35 mouse cellular contexts compared by ENCODE assay signal in the genomic region with DNA sequence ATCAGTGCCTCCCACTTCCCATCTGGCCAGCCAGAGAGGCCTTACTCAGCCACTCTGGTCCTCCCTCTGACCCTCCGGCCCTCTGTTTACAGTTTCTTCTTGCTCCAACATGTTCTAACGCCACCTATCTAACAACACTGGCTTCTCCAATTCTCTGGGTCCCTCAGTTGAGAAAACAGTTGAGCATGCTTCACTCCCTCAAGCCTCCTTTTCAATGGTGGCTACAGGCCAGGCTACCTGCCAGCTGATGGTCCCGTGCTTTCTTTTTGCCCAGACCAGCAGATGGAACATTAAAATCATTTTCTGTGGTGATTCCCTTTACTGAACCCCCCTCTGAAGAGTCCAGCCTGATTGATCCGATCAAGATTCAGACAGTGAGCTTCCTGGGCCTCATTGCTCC.
"Had no signal": no experiment of that assay in that cellular context is flagged by ENCODE, and none has a peak within 500 bp of the region (broad histone marks: within the 10 kb centered on the region; RNA-seq: fewer than 3 reads in every experiment).

No protein-coding gene starts in this region.

- H3K4me3 ChIP-seq: heart, embryonic 12.5 days; heart, embryonic 13.5 days; heart, embryonic 15.5 days; hindbrain, embryonic 10.5 days; hindbrain, embryonic 12.5 days; hindbrain, embryonic 13.5 days; hindbrain, embryonic 15.5 days; intestine, embryonic 15.5 days; kidney, embryonic 15.5 days; layer of hippocampus, adult 2 months; left cerebral cortex, adult 2 months had no signal

- DNase-seq: heart, postnatal 10 days; heart, postnatal 14 days; heart, postnatal 36 days; heart, postnatal 4 days; kidney, adult 11 months; kidney, adult 18-20 months; kidney, adult 2 months; kidney, adult 8-10 months; kidney, adult 9 months; kidney, postnatal 10 days; kidney, postnatal 14 days; kidney, postnatal 25 days; kidney, postnatal 36 days; kidney, postnatal 4 days; layer of hippocampus, adult 9-11 months; layer of hippocampus, postnatal 36 days had no signal

- H3K36me3 ChIP-seq: heart, embryonic 12.5 days; heart, embryonic 13.5 days; heart, embryonic 15.5 days; hindbrain, embryonic 10.5 days; hindbrain, embryonic 12.5 days; hindbrain, embryonic 13.5 days; hindbrain, embryonic 15.5 days; intestine, embryonic 15.5 days; kidney, embryonic 15.5 days had no signal

- H3K9ac ChIP-seq: heart, embryonic 12.5 days; heart, embryonic 13.5 days; heart, embryonic 15.5 days; hindbrain, embryonic 12.5 days; hindbrain, embryonic 13.5 days; hindbrain, embryonic 14.5 days; hindbrain, embryonic 15.5 days; intestine, embryonic 15.5 days; kidney, embryonic 15.5 days had no signal

- H3K4me1 ChIP-seq: heart, embryonic 12.5 days; heart, embryonic 13.5 days; heart, embryonic 15.5 days; hindbrain, embryonic 10.5 days; hindbrain, embryonic 12.5 days; hindbrain, embryonic 13.5 days; hindbrain, embryonic 15.5 days; intestine, embryonic 15.5 days; kidney, embryonic 15.5 days had no signal

- H3K27me3 ChIP-seq: heart, embryonic 12.5 days; heart, embryonic 13.5 days; heart, embryonic 15.5 days; hindbrain, embryonic 12.5 days; hindbrain, embryonic 13.5 days; hindbrain, embryonic 15.5 days; intestine, embryonic 15.5 days; kidney, embryonic 15.5 days had no signal

- H3K9me3 ChIP-seq: heart, embryonic 12.5 days; heart, embryonic 15.5 days; hindbrain, embryonic 10.5 days; hindbrain, embryonic 12.5 days; hindbrain, embryonic 13.5 days; hindbrain, embryonic 15.5 days; intestine, embryonic 15.5 days; kidney, embryonic 15.5 days had no signal

- H3K4me2 ChIP-seq: heart, embryonic 11.5 days; heart, embryonic 12.5 days; heart, embryonic 13.5 days; heart, embryonic 15.5 days; hindbrain, embryonic 12.5 days; hindbrain, embryonic 13.5 days; hindbrain, embryonic 14.5 days; hindbrain, embryonic 15.5 days; intestine, embryonic 15.5 days; kidney, embryonic 15.5 days had no signal

- ATAC-seq: hindbrain, embryonic 16.5 days; hindbrain, postnatal 0 days; inflammation-experienced regulatory T-cells, adult 6 months; intestine, embryonic 15.5 days; intestine, embryonic 16.5 days; intestine, postnatal 0 days had no signal

- H3K27ac ChIP-seq: heart, embryonic 13.5 days; heart, embryonic 15.5 days; hindbrain, embryonic 10.5 days; hindbrain, embryonic 12.5 days; hindbrain, embryonic 13.5 days; hindbrain, embryonic 14.5 days; hindbrain, embryonic 15.5 days; hindbrain, postnatal 0 days; intestine, embryonic 15.5 days; kidney, embryonic 15.5 days; kidney, postnatal 0 days; layer of hippocampus, adult 2 months; left cerebral cortex, adult 2 months had no signal
